In genomic region chr11:88909388-88910036, GRCm38 (mm10) we compare ENCODE assay signal across 10 mouse cellular contexts. TPM values are rescaled to one million over a fixed set of nuclear protein-coding genes. Genes with fewer than 3 reads are reported as not detected.
A peak's percentile ranks its signal among the peaks of the same experiment; 100 is the strongest.
DNase-seq lines count a peak whose midpoint lies in the region; ATAC-seq and TF ChIP-seq lines count a peak whose summit lies in the region.
"Had no signal": no experiment of that assay in that cellular context is flagged by ENCODE, and none has a peak within 500 bp of the region (broad histone marks: within the 10 kb centered on the region; RNA-seq: fewer than 3 reads in every experiment).

No protein-coding gene starts in this region.

- H3K4me1 ChIP-seq in heart, adult 2 months (ENCODE audit: control insufficient read depth, insufficient read depth, low read length) = peaks cover 3% of the 10 kb centered on the region
- peaks cover 6% of the 10 kb centered on the region; the same call in 1 of the 2 replicates for H3K4me1 ChIP-seq in heart, embryonic 12.5 days (replicated peaks)
- H3K4me1 ChIP-seq in heart, embryonic 16.5 days (ENCODE audit: control insufficient read depth, insufficient read depth, low read length) = peaks cover 12% of the 10 kb centered on the region
- peaks cover 5% of the 10 kb centered on the region; the same call in 1 of the 2 replicates for H3K4me1 ChIP-seq in lung, embryonic 15.5 days
- H3K4me1 ChIP-seq in hindbrain, embryonic 13.5 days (replicated peaks) = no peaks in the 10 kb centered on the region
- H3K4me1 ChIP-seq in forebrain, embryonic 10.5 days = no peaks in the 10 kb centered on the region
- H3K4me1 ChIP-seq: liver, embryonic 13.5 days had no signal

- ATAC-seq in heart, embryonic 12.5 days (ENCODE audit: insufficient number of reproducible peaks, low FRiP score) = no peak
- peak; percentile 75; the same call in 1 of the 2 replicates for ATAC-seq in heart, embryonic 16.5 days (replicated peaks; ENCODE audit: extremely low read depth, insufficient read depth, low FRiP score)
- ATAC-seq in lung, embryonic 15.5 days (ENCODE audit: borderline replicate concordance, extremely low read depth, low FRiP score, low TSS enrichment) = peak; percentile 59; the same call in 1 of the 2 replicates
- ATAC-seq in hindbrain, embryonic 13.5 days (ENCODE audit: low FRiP score) = no peak

- H3K36me3 ChIP-seq in heart, adult 2 months (ENCODE audit: control insufficient read depth, insufficient read depth, low read length) = no peaks in the 10 kb centered on the region
- no peaks in the 10 kb centered on the region for H3K36me3 ChIP-seq in heart, embryonic 12.5 days
- H3K36me3 ChIP-seq in heart, embryonic 16.5 days (ENCODE audit: control insufficient read depth, insufficient read depth) = no peaks in the 10 kb centered on the region
- H3K36me3 ChIP-seq in lung, embryonic 15.5 days = no peaks in the 10 kb centered on the region
- no peaks in the 10 kb centered on the region for H3K36me3 ChIP-seq in hindbrain, embryonic 13.5 days
- H3K36me3 ChIP-seq in forebrain, embryonic 10.5 days (replicated peaks) = no peaks in the 10 kb centered on the region
- H3K36me3 ChIP-seq: liver, embryonic 13.5 days had no signal

- H3K9ac ChIP-seq in heart, adult 2 months (ENCODE audit: low read depth, low read length) = no peak overlapping the region
- H3K9ac ChIP-seq in heart, embryonic 12.5 days = no peak overlapping the region
- no peak overlapping the region for H3K9ac ChIP-seq in heart, embryonic 16.5 days (ENCODE audit: low read length)
- no peak overlapping the region for H3K9ac ChIP-seq in lung, embryonic 15.5 days
- no peak overlapping the region for H3K9ac ChIP-seq in hindbrain, embryonic 13.5 days
- H3K9ac ChIP-seq: liver, embryonic 13.5 days had no signal

- TF ChIP-seq CTCF in heart, adult 2 months (IDR thresholded peaks at IDR 0.05) = no peak

- no peak overlapping the region for H3K4me2 ChIP-seq in heart, embryonic 12.5 days
- H3K4me2 ChIP-seq in heart, embryonic 16.5 days (ENCODE audit: low read depth, low read length) = peak overlapping the region; percentile 44; the same call in 1 of the 2 replicates
- H3K4me2 ChIP-seq in lung, embryonic 15.5 days = no peak overlapping the region
- no peak overlapping the region for H3K4me2 ChIP-seq in hindbrain, embryonic 13.5 days
- H3K4me2 ChIP-seq: liver, embryonic 13.5 days had no signal

- no peaks in the 10 kb centered on the region for H3K27me3 ChIP-seq in heart, adult 2 months (ENCODE audit: control insufficient read depth, insufficient read depth, low read length)
- H3K27me3 ChIP-seq in heart, embryonic 12.5 days (replicated peaks) = no peaks in the 10 kb centered on the region
- H3K27me3 ChIP-seq in heart, embryonic 16.5 days (ENCODE audit: control insufficient read depth, insufficient read depth, low read length) = no peaks in the 10 kb centered on the region
- H3K27me3 ChIP-seq in lung, embryonic 15.5 days = no peaks in the 10 kb centered on the region
- H3K27me3 ChIP-seq in hindbrain, embryonic 13.5 days = no peaks in the 10 kb centered on the region
- no peaks in the 10 kb centered on the region for H3K27me3 ChIP-seq in forebrain, embryonic 10.5 days (ENCODE audit: poor library complexity, severe bottlenecking)
- H3K27me3 ChIP-seq: liver, embryonic 13.5 days had no signal

- 54% methylated on average over 8 of the region's 8 CpGs for WGBS in heart, adult 2 months
- WGBS in heart, embryonic 12.5 days = 74% methylated on average over 8 of the region's 8 CpGs
- 55% methylated on average over 8 of the region's 8 CpGs for WGBS in heart, embryonic 16.5 days
- 54% methylated on average over 8 of the region's 8 CpGs for WGBS in lung, embryonic 15.5 days
- WGBS in hindbrain, embryonic 13.5 days = 92% methylated on average over 8 of the region's 8 CpGs
- 91% methylated on average over 8 of the region's 8 CpGs for WGBS in forebrain, embryonic 10.5 days

- H3K4me3 ChIP-seq in heart, adult 2 months = no peak overlapping the region
- no peak overlapping the region for H3K4me3 ChIP-seq in heart, embryonic 12.5 days
- H3K4me3 ChIP-seq in heart, embryonic 16.5 days (ENCODE audit: low read length) = no peak overlapping the region
- no peak overlapping the region for H3K4me3 ChIP-seq in lung, embryonic 15.5 days
- no peak overlapping the region for H3K4me3 ChIP-seq in hindbrain, embryonic 13.5 days
- no peak overlapping the region for H3K4me3 ChIP-seq in forebrain, embryonic 10.5 days
- H3K4me3 ChIP-seq: liver, embryonic 13.5 days had no signal

- peak overlapping the region; percentile 80 for H3K27ac ChIP-seq in heart, adult 2 months
- H3K27ac ChIP-seq in heart, embryonic 12.5 days (ENCODE audit: poor library complexity, severe bottlenecking) = no peak overlapping the region
- H3K27ac ChIP-seq in heart, embryonic 16.5 days (ENCODE audit: low read length) = peak overlapping the region; percentile 92
- peak overlapping the region; percentile 90 for H3K27ac ChIP-seq in lung, embryonic 15.5 days
- H3K27ac ChIP-seq in hindbrain, embryonic 13.5 days = no peak overlapping the region
- no peak overlapping the region for H3K27ac ChIP-seq in forebrain, embryonic 10.5 days
- H3K27ac ChIP-seq: liver, embryonic 13.5 days had no signal

- DNase-seq in heart, adult 2 months = peak; percentile 63 to 72
- peak; percentile 85 for DNase-seq in adrenal gland, adult 2 months
- no peak for DNase-seq in thymus, postnatal 4 days
- no peak for DNase-seq in forebrain, embryonic 10.5 days (ENCODE audit: extremely low spot score, low spot score)
- DNase-seq: liver, embryonic 13.5 days had no signal

- TF ChIP-seq EP300 in heart, adult 2 months (IDR thresholded peaks at IDR 0.05; ENCODE audit: insufficient read depth, low read depth, low read length) = 0 out of 2 replicates have a peak, but pooled peaks have one; percentile 46

- no peaks in the 10 kb centered on the region; the same call in 1 of the 2 replicates for H3K9me3 ChIP-seq in heart, embryonic 12.5 days (replicated peaks)
- no peaks in the 10 kb centered on the region for H3K9me3 ChIP-seq in heart, embryonic 16.5 days (replicated peaks; ENCODE audit: control insufficient read depth, low read length)
- H3K9me3 ChIP-seq in lung, embryonic 15.5 days = no peaks in the 10 kb centered on the region
- H3K9me3 ChIP-seq in hindbrain, embryonic 13.5 days = no peaks in the 10 kb centered on the region
- peaks cover 6% of the 10 kb centered on the region; the same call in 1 of the 2 replicates for H3K9me3 ChIP-seq in forebrain, embryonic 10.5 days
- H3K9me3 ChIP-seq: liver, embryonic 13.5 days had no signal

- no peaks in the 10 kb centered on the region for H3K79me2 ChIP-seq in heart, adult 2 months (replicated peaks; ENCODE audit: control insufficient read depth, insufficient read depth, low read length)

- intact Hi-C loops in heart, adult 2 months (cut with DNase I) = loop anchor here (2.0 kb wide), 2 partner anchors 45 to 61 kb away; partner anchors contain the start of gene Scpep1

- no peak for TF ChIP-seq POLR2A in heart, adult 2 months (IDR thresholded peaks at IDR 0.05; ENCODE audit: insufficient read depth, low read depth, low read length)

RNA-seq across cellular contexts. Expression of gene Akap1, which starts 45.1 kb away (rescaled TPM):
- total RNA-seq in heart, adult 2 months (2021) = 100 to 1,000 TPM; 140 to 141 TPM
- polyA plus RNA-seq in heart, adult 2 months (2012; rRNA removed) = 125 and 178 TPM in 2 replicates
- polyA plus RNA-seq in heart, embryonic 12.5 days (2016; fragmentation: Nextera tagmentation; extraction: Ambion mirVana) = 34.1 and 38.9 TPM in 2 replicates
- 100 to 1,000 TPM in 1 of 2 experiments, 10 to 100 TPM in 1; 95.0 to 144 TPM for total RNA-seq in adrenal gland, adult 2 months (2021)
- polyA plus RNA-seq in adrenal gland, adult 2 months (2012; rRNA removed) = 54.2 and 59.5 TPM in 2 replicates
- 58.0 and 64.4 TPM in 2 replicates for polyA plus RNA-seq in heart, embryonic 16.5 days (2015; fragmentation: Nextera tagmentation; extraction: Ambion mirVana)
- 18.3 and 18.8 TPM in 2 replicates for polyA plus RNA-seq in lung, embryonic 15.5 days (2015; fragmentation: Nextera tagmentation; extraction: Ambion mirVana)
- polyA plus RNA-seq in hindbrain, embryonic 13.5 days (2015; fragmentation: Nextera tagmentation; extraction: Ambion mirVana) = 26.9 and 28.6 TPM in 2 replicates
- polyA plus RNA-seq in forebrain, embryonic 10.5 days (2016; fragmentation: Nextera tagmentation; extraction: Ambion mirVana) = 16.6 and 19.2 TPM in 2 replicates
- total RNA-seq: neutrophil, adult 5-6 weeks had no signal

RNA-seq across cellular contexts. Expression of gene Scpep1, which starts 45.8 kb away (rescaled TPM):
- 10 to 100 TPM; 15.3 to 16.3 TPM for total RNA-seq in heart, adult 2 months (2021)
- polyA plus RNA-seq in heart, adult 2 months (2012; rRNA removed) = 11.1 and 13.5 TPM in 2 replicates
- polyA plus RNA-seq in heart, embryonic 12.5 days (2016; fragmentation: Nextera tagmentation; extraction: Ambion mirVana) = 47.2 and 47.5 TPM in 2 replicates
- total RNA-seq in adrenal gland, adult 2 months (2021) = 100 to 1,000 TPM; 168 to 250 TPM
- polyA plus RNA-seq in adrenal gland, adult 2 months (2012; rRNA removed) = 25.2 and 37.0 TPM in 2 replicates
- 43.6 and 50.8 TPM in 2 replicates for polyA plus RNA-seq in heart, embryonic 16.5 days (2015; fragmentation: Nextera tagmentation; extraction: Ambion mirVana)
- 88.7 and 90.7 TPM in 2 replicates for polyA plus RNA-seq in lung, embryonic 15.5 days (2015; fragmentation: Nextera tagmentation; extraction: Ambion mirVana)
- polyA plus RNA-seq in hindbrain, embryonic 13.5 days (2015; fragmentation: Nextera tagmentation; extraction: Ambion mirVana) = 24.5 and 26.0 TPM in 2 replicates
- 72.7 and 76.2 TPM in 2 replicates for polyA plus RNA-seq in forebrain, embryonic 10.5 days (2016; fragmentation: Nextera tagmentation; extraction: Ambion mirVana)

RNA-seq across cellular contexts. Expression of gene Elobl, which starts 57.2 kb away (rescaled TPM):
- total RNA-seq in heart, adult 2 months (2021) = not detected
- 0.56 TPM in 1 of 2 replicates, not detected in the other for polyA plus RNA-seq in heart, adult 2 months (2012; rRNA removed)
- polyA plus RNA-seq in heart, embryonic 12.5 days (2016; fragmentation: Nextera tagmentation; extraction: Ambion mirVana) = not detected in 2 replicates
- total RNA-seq in adrenal gland, adult 2 months (2021) = not detected
- polyA plus RNA-seq in adrenal gland, adult 2 months (2012; rRNA removed) = 0.17 TPM in 1 of 2 replicates, not detected in the other
- polyA plus RNA-seq in heart, embryonic 16.5 days (2015; fragmentation: Nextera tagmentation; extraction: Ambion mirVana) = not detected in 2 replicates
- polyA plus RNA-seq in lung, embryonic 15.5 days (2015; fragmentation: Nextera tagmentation; extraction: Ambion mirVana) = not detected in 2 replicates
- not detected in 2 replicates for polyA plus RNA-seq in hindbrain, embryonic 13.5 days (2015; fragmentation: Nextera tagmentation; extraction: Ambion mirVana)
- not detected in 2 replicates for polyA plus RNA-seq in forebrain, embryonic 10.5 days (2016; fragmentation: Nextera tagmentation; extraction: Ambion mirVana)
- total RNA-seq: neutrophil, adult 5-6 weeks had no signal
- polyA plus RNA-seq: liver, embryonic 13.5 days had no signal

Comparison
In these comparisons a context has a peak if more than half of its experiments do, and no peak if none do; other contexts are left out.
1. H3K27ac ChIP-seq: peak in heart, adult 2 months (single experiment), heart, embryonic 16.5 days (single experiment) and lung, embryonic 15.5 days (single experiment); none in heart, embryonic 12.5 days (single experiment), hindbrain, embryonic 13.5 days (single experiment) and forebrain, embryonic 10.5 days (single experiment).
2. ATAC-seq: peak in heart, embryonic 16.5 days (single experiment) and lung, embryonic 15.5 days (single experiment); none in heart, embryonic 12.5 days (single experiment) and hindbrain, embryonic 13.5 days (single experiment).
3. DNase-seq: peak in heart, adult 2 months (2 of 2) and adrenal gland, adult 2 months (single experiment); none in thymus, postnatal 4 days (single experiment) and forebrain, embryonic 10.5 days (single experiment).